Mouse (Mus musculus) gastrocnemius, adult 18-20 months (tissue): ENCODE measurements around the gene Morf4l2. TPM values are rescaled to one million over a fixed set of nuclear protein-coding genes. Genes with fewer than 3 reads are reported as not detected.
"Not testable (repeated sequence)": the region's sequence is repeated elsewhere in the genome, so short reads cannot be mapped to it uniquely, and the experiment has no call there.

ENCODE experiments used
- DNase-seq: peaks from one replicate; pipeline ENCODE4 v3.0.0; 2021; ENCODE audit warnings: low spot score
- long read RNA-seq, 2 experiments: library from polyadenylated mRNA; stranded (forward); transcript quantifications; one replicate each; pipeline ENCODE4 v2.0.0; 2021
- total RNA-seq, 2 experiments: library from RNA; stranded (reverse); gene quantifications; 2 replicates each; pipeline ENCODE4 v1.2.3; 2021

Gene Morf4l2
- total RNA-seq = 100 to 1,000 TPM; 140 to 171 TPM
- long read RNA-seq, experiment 1, transcript Morf4l2-215 (3 exons, 1,782 nt) = minor isoform, 59 of 157 reads
- long read RNA-seq, experiment 1, transcript Morf4l2-207 (3 exons, 384 nt) = minor isoform, 13 of 157 reads
- long read RNA-seq, experiment 1, transcript Morf4l2-212 (4 exons, 1,811 nt) = minor isoform, 13 of 157 reads
- long read RNA-seq, experiment 1, transcript Morf4l2-202 (4 exons, 1,859 nt) = major isoform, 64 of 157 reads
- long read RNA-seq, experiment 1, partial matches to known transcripts = 0 of 157 reads
- long read RNA-seq, experiment 1, other reads (novel, unspliced or antisense) = 6 of 157 reads
- long read RNA-seq, experiment 2, transcript Morf4l2-215 (3 exons, 1,782 nt) = major isoform, 66 of 146 reads
- long read RNA-seq, experiment 2, transcript Morf4l2-202 (4 exons, 1,859 nt) = minor isoform, 53 of 146 reads
- long read RNA-seq, experiment 2, transcript Morf4l2-207 (3 exons, 384 nt) = minor isoform, 13 of 146 reads
- long read RNA-seq, experiment 2, partial matches to known transcripts = 0 of 146 reads
- long read RNA-seq, experiment 2, other reads (novel, unspliced or antisense) = 7 of 146 reads

DNA sequence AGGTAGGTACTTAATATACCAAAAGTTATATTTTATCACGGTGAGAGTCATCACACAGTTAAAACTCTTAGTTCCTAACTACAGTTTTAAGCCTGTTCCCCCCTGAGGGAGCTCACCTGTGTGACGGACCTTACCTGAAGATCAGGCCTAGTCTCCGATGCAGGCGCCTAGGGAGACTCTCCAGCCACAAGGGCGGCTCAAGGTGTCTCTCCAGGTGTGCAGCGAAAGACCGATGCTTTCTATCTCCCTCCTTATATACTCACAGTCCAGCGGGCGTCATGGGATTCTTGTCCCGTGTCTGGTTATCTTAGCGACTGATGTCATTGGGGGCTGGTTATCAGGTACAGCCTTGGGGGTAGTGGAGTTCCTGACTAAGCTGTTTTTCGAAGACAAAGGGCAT, at the start of gene Morf4l2:
TSS of gene Morf4l2 (minus strand) at position 232 of the 400 bp plus-strand sequence.
- no peak for DNase-seq

DNA sequence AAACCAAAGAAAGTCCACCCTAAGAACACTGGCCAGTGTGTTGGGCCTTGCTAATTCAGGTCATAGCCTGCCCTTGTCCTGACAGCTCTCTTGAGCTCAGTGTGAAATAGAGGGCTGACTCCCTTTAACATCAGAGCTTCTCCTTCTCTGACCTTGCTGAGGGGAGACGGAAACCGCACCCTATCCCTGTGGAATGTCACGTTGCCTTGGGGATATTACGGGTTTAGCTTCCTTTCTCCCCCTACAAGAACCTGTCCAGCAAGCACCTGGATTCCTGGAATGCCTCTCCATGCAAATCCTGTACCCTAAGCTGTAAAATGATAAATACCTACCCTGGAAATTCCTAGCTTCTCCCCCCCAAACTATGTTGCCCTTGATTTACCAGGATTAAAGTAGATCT, 46.0 kb upstream of the Morf4l2 start:
- DNase-seq = no peak

DNA sequence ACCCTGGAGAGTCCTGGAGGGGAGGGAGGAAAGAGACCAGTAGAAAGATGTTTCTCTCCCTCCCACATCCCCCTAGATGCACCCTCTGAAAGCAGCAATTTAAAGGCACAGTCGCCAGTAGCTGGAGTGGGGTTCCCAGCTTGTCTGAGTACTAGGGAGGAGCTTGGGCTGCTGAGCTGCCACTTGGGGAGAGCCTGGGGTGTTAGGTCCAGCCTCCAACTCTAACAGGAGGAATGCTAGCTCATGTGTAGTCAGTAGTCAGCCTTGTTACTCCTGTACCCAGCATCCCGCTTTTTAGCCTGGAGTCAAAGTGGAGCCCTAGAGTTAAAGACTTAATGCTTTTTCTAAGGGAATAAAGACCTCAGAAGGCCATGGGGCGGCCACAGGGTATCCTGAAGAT, 36.6 kb upstream of the Morf4l2 start, which contains the start of gene Glra4:
TSS of gene Glra4 (minus strand) at position 101 of the 400 bp plus-strand sequence.
- no peak for DNase-seq

DNA sequence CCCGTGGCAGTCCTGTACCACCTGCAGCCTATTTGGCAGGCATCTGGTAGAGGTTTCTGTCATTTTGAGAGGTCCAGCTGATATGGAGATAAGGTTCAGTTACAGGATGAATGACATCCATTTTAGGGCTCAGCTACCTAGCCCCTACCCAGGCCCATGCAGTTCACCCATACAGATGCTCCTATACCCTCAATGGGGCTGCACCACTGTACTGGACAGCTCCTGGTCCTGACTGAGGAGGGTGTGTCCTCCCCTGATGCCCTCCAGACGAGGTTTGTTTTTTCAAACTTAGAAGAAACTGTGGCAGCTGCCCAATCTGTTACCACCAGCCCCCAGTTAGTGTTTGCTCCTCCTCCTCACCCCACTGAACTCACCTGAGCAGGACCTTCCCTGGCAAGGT, 35.8 kb upstream of the Morf4l2 start:
- no peak for DNase-seq

DNA sequence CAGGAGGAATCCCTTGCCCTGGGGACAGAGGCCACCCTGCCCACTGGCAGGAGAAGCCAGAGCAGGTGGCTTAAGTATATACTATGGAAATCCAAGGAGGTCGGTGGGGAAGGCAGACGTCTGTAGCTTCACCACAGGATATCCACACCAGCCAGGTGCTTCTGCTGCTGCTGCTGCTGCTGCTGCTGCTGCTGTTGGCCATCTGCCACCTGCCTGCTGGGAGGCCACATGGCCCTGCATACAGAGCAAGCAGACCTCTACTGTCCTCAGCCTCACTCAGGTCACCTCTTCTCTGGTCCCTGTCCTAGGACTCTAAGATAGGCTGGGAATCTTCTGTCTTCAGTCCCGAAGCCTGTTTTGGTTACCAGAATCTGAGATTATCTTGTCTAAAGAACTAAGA, 34.6 kb upstream of the Morf4l2 start:
- no peak for DNase-seq

DNA sequence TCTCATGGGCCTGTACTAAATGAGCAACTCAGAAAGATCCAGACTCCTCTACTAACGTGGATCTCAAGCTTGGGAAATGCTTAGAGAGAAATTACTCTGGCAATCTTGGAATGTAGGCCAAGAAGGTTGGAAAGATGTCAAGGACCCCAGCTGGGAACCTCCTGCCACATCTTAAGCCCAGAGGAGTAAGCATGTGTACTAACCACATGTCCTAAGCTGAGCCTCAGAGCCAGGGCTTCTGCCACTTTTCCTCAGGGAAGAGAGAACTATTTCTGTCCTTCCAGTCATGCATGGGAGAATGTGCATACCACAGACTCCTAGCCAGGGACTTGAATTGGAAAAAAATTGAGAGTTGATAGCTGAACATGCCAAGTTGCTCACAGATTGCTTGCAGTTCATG, 29.5 kb upstream of the Morf4l2 start:
- DNase-seq = peak; percentile 1

DNA sequence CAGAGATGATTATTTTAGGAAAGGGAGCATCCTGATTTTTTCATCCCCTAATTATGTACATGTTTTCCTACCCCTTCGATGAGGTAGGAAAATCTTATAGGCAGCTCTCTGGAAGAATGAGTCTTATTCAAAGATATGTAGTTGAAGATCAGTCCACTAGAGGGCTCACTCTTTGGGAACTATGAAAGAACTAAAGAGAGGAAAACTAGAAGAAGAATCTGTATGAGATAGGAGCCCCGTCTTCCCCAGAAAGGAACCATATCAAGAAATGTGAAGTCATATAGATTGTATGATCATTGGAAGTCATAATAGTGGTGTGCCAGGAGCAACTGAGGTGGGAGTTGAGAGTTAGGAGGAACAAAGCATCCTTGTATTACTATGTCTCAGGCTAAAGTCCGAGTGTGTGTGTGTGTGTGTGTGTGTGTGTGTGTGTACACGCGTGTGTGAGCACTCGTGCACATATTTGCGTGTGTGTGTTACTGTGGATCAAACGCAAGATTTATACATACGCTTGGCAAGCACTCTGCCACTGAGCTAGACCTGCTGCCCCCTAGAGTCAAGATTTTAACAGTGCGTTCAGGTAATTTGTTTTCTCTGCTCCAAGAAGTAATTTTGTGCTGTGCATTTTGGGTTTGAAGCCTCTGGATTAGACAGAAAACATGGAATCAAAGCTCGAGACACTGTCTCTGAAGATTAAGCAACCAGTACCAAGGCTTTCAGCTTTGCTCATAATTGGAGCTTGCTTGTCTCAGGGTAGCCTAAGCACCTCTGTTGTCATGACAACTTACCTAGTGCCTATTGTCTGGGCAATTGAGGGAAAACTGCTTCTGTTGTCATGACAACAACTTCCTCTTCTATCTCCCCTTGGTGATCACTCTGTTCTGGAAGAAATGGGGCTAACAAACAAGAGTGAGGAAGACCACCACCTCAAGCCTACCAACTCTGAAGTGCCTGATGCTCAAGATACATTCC, 17.9 kb upstream of the Morf4l2 start:
- DNase-seq = peak; percentile 5

DNA sequence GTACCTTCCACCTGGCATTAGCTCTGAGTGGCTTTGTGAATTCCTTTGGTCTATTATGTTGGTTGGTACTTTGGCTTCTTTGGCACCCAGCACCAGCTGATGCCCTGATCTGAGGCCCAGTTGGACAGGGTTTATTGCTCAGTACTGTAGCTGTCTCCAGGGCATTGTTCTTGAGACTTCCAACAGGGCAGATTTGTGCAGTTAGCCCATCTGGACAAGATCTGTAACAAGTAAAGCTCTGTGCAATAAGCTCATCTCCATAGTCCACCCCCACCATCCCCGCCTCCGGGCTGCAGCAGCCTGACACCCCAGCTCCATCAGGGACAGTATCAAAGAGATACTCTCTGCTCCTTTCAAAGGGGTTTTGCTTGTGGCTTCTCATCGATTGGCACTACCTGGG, 12.0 kb upstream of the Morf4l2 start:
- no peak for DNase-seq

DNA sequence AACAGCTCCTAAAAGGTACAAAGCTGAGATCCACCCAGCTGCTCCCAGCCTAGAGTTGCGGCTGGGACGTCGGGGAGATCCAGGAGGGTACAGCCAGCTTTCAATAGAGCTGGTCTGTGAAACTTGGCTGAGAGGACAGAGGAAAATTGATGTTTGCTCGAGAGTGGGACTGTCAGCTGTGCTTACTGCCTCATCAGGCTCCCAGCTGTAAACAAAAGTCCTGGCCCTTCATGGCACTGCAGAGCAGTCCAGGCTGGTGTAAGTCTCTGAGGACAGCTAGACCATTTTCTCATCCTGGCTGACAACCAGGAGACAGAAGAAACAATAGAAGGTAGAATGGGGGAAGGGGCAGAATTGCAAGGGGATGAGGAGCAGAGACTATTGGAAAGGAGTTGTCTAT, 5.8 kb upstream of the Morf4l2 start:
- no peak for DNase-seq

DNA sequence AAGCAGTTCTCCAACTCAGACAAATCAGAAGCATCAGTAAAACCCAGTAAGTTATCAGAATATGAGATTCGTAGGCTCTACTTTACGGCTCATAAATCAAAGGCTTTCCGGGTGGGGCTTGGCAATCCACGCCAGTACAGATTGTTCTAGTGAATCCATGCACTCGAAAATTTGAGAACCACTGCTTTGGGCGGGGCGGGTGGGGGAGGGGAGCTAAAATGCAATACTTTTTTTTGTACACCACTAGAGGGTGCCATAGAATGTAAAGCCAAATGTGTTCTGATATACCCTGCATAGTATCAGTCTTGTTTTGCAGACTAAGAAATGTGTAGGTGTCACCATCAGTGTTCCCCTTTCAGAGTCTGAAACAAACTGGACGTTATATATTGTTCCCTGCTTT, 1.2 kb upstream of the Morf4l2 start:
- DNase-seq = peak; percentile 38

DNA sequence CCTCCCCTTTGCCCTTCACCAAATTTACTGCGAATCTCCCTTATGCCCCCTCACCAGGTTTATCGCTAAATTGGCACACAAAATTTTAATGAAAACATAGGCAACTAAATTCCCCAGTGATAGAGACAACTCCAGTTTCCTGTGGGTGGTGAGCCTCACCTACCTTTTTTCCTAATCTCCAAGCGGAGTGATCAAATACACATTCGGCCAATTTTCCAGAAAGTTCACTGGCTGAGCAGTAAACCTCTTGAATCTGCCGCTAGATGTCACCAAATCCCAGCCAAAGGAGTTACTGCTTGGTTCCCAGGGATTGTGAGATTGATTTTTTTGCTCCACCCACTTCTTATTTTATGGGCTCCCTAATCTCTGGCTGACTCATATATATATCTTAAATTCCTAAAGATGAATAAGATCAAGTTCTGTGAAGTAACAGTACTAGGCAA, 808 bp downstream of the Morf4l2 start:
- peak; percentile 68 for DNase-seq

DNA sequence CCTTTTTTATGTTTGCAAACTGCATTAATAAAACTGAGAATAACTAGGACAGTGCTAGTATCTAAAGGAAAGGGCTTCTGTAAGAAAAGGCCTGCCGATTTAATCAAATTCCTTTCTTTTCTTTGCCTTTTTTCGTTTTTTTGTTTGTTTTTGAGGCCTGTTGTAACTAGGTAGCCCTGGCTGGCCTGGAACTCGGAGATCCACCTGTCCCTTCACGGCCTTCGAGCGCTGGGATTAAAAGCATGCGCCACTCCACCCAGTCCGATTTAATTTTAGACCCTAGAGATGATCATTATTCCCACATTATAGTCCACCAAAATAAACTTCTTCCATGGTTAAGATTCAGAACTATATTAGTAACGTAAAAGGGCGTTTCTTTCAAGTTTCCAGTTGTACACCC, 1.2 kb downstream of the Morf4l2 start:
- no peak for DNase-seq

DNA sequence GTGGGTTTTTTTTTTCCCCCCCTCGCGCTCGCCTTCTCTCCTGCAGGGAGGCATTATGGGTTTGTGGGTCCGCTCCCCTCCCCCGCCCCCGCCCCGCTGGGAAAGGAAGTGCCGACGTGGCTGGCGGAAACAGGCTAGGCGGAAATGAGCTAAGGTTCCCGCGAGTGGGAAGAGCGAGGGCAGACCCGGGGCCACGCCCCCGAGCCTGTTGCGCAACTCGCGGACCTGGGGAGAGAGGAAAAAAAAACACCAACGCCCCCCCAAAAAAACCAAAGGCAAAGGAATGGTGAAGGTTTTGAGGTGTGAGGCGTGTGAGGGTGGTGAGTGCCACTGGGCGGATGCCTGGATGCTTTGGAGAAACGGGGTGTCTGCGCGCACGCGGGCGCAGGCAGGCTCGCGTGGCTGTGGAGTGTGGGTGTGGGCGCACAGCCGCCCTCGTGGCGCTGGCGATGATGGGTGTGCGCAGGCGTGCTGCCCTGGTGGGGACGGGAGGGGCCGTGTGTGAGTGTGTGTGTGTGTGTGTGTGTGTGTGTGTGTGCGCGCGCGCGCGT, 1.8 kb downstream of the Morf4l2 start:
- DNase-seq = peak; percentile 79

DNA sequence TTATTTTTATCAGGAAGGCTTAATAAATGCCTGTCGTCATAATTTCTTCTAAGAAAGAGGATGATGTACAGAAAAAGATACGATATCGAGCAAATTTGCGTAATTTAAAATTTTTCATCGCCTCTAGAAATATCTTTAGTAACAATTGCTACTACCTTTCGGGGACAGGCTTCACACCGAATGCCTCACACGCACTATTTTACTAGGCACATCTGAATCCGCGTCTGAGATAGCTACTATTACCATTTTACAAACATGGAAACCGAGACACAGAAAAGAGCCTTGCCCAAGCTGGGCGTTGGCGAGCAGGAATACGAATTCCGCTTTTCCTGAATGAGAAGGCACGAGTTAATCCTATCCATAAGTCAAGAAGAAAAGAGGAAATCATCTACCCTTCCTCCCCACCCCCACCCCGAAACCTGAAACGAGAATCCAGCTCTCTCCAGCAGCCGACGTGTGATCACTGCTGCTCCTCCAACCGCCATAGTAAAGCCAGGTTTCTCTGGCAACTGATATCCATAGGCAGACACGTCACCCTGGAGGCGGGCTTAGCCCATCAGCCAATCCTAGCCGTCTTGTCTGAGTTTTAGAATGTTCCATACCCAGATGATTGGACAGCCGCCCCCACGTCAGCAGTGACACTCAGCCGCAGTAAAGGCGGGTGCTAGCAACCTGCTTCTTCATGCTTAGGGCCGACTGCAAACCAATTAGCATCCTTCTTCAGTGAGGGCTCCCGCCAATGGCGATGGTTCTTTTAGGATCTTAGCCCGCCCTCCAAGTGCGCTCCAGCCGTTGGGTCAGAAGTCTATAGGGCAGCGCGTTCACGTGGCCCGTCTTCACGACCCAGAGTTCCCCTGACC, 2.5 kb downstream of the Morf4l2 start:
- DNase-seq = peak; percentile 93

DNA sequence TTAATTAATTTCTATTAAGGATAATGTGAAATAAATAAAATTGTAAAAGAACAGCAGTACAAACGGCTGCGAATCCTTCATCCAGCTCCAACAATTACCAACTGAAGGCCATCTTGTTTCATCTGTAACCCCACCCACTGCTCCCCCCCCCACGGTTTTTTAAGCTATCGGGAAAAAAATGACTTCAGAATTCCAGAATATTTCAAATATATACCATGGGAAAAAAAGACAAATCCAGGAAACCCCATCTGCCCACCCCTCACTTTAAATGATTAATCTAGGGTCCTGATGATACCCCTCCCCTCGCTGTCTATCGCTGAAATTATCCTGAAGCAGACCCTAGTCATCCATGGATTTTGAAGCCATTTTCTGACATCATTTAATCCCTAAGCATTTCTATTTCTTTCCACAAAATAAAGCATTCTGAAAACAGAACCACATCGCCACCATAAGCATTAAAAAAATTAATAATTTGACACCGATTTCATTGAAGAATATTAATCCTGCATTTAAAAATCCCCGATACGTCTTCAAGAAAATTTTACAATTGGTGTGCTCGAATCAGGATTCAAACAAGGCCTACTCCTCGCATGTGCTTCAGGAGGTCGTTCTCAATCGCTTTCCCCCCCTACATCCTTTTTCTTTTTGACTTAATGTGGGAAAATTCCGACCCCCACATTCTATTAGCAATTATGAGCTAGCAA, 3.3 kb downstream of the Morf4l2 start:
- no peak for DNase-seq

DNA sequence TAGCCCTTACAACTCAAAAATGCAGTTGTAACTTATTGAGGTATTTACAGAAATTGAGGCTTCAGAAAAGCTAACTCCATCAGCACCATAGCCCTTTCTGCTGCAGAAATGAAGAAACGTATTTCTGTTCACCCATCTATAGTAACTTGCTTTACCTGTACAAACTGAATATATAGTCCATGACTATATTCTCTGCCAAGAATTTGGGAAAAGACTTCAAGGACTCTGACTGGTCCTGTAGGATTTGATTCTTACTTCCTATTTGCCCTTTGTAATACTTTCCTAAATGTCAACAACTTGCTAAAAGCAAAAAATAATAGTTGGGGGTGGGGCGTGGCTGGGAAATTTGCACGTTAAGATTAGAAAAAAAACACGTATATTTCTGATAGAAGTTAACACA, 11.5 kb downstream of the Morf4l2 start:
- no peak for DNase-seq

DNA sequence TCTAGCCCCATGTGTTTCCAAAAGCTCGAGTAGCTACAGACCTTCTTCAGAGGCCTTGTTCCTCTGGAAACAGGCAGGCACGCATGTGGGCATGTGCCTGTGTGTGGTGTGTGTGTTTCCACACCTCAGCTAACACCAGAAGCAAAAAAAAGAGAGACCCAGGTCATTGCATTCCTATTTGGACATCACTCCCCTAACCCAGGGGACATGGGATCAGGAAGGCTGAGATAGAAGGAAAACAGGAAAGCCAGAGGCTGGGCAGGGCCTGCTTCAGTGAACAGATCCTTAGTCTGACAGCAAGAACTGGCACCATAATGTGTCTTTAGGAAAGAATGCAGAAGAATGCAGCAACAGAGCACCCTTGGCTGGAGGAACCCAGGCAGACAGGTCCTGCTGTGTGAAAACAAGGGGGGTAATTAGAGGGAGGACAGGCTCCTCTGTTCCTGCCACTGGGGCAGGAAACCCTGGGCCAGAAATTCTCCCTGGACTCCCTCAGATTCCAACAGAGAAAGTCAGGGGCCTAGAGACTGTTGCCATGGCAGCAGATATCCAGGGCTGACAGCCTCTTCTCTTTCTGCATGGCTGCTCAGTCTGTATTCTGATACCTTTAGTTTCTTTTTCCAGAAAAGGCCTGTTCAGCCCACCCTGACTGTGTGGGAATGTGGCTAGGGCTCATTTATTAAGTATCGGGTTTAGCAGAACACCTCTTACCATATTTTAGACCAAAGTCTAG, 28.6 kb downstream of the Morf4l2 start:
- DNase-seq = not testable (repeated sequence)

DNA sequence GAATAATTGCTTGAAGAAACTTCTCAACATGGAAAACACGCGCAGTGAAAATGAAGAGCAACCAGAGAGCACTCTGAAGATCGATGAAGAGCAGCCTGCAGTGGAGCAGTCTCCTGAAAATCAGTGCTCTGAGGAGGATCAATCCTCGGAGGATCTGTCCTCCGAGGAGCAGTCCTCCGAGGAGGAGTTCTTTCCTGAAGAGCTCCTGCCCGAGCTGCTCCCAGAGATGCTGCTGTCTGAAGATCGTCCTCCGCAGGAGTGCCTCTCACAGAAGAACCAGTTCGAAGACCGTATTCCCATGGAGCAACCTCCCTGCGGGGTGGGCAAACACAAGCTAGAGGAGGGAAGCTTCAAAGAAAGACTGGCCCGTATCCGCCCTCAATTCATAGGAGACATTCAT, 34.7 kb downstream of the Morf4l2 start:
- no peak for DNase-seq

DNA sequence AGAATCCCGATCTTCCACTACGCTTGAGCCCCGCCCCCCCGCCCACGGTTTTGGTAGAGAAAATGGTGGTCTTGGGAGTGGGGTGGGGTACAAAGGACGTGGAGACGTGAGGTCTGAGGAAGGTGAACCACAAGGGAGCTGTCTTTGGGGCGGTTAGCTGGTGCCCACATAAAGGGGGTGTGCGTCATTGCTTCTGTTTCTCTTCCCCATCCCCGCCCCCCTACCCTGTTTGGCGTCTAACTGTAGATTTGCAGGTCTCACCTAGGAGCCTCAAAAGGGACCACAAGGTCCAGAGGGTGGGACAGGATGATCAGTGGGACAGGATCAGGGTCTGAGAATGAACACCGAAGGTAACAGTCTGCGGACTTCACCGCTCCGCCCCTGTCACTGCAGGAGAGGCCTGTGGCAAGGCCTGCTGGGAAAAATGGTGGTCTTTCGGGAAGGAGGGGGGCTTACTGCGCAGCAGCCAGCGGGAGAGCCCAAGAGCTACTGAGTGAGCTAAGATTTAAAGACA, 35.3 kb downstream of the Morf4l2 start:
- DNase-seq = no peak
